Mouse (Mus musculus) spleen, adult 2 months (tissue): Measurements from ENCODE around the gene Cyp24a1. TPM values are rescaled to one million over a fixed set of nuclear protein-coding genes. Genes with fewer than 3 reads are reported as not detected.

Experiments used
- DNase-seq, 2 experiments: peaks; one replicate each; pipeline versions ENCODE4 v3.0.0 to v3.0.0-alpha.2; 2012 to 2021; ENCODE audit warnings: low spot score in 2 of 2, low read depth in 1 of 2
- H3K27ac ChIP-seq: fragments of 200-500 bp; 2 replicates; pipeline ENCODE4 v1.5.1; 2012; ENCODE audit warnings: low read length, inconsistent platforms; ENCODE audit not compliant: insufficient read depth
- H3K27me3 ChIP-seq: fragments of 200-500 bp; 2 replicates; pipeline ENCODE4 v1.6.1; 2012; ENCODE audit warnings: mild to moderate bottlenecking, moderate library complexity, low read length, inconsistent platforms; ENCODE audit not compliant: control insufficient read depth, insufficient read depth
- H3K36me3 ChIP-seq: fragments of 200-500 bp; 2 replicates; pipeline ENCODE4 v1.6.1; 2012; ENCODE audit warnings: mild to moderate bottlenecking, low read length, inconsistent platforms; ENCODE audit not compliant: control insufficient read depth, insufficient read depth
- H3K4me1 ChIP-seq: fragments of 200-500 bp; 2 replicates; pipeline ENCODE4 v1.6.1; 2011; ENCODE audit warnings: inconsistent platforms; ENCODE audit not compliant: control insufficient read depth, insufficient read depth, insufficient read length
- H3K4me3 ChIP-seq: fragments of 200-500 bp; 2 replicates; pipeline ENCODE4 v1.5.1; 2011; ENCODE audit warnings: mild to moderate bottlenecking, inconsistent platforms; ENCODE audit not compliant: insufficient read depth, insufficient read length; ENCODE audit errors: extremely low read depth
- CTCF ChIP-seq: fragments of 200-500 bp; IDR thresholded peaks from 2 replicates; pipeline ENCODE4 v1.5.1; 2011; ENCODE audit warnings: mild to moderate bottlenecking, inconsistent platforms; ENCODE audit not compliant: insufficient read depth, insufficient read length, insufficient replicate concordance; ENCODE audit errors: extremely low read depth
- POLR2A ChIP-seq: fragments of 200-500 bp; IDR thresholded peaks from 2 replicates; pipeline ENCODE4 v1.6.1; 2011; ENCODE audit warnings: low read depth, low read length, inconsistent platforms
- WGBS: fragments of 180-500 bp; shearing (Covaris S2); methylation state at CpG from one replicate; pipeline ENCODE4 v1.1.7; 2018; 5-methylcytosine and 5-hydroxymethylcytosine counted together
- polyA plus RNA-seq: library from polyadenylated mRNA; depleted of rRNA; stranded (reverse); fragments of >200 nt; gene quantifications from 2 replicates; pipeline ENCODE4 v1.2.3, GENCODE M21; 2012

Gene Cyp24a1
- polyA plus RNA-seq, 1 experiment = not detected

- 3% methylated on average over 46 of the region's 46 CpGs for WGBS
- peaks cover 22% of the 10 kb centered on the region for H3K27me3 ChIP-seq
- H3K4me3 ChIP-seq = no peak within 1 kb of the TSS
Measured at GRCm38 (mm10) chr2:170496154-170496930, 603 bp downstream of the Cyp24a1 start, which contains the start of gene Pfdn4. Gene Pfdn4, plus strand, starts transcription at chr2:170496428.

GRCm38 (mm10) chr2:170494784-170495710 is 1.9 kb downstream of the Cyp24a1 start:
- WGBS = 13% methylated on average over 31 of the region's 31 CpGs
- H3K4me3 ChIP-seq = no peak overlapping the region

More at GRCm38 (mm10) chr2:170496154-170496930, 603 bp downstream of the Cyp24a1 start, which contains the start of gene Pfdn4:
- no peak within 1 kb of the TSS for H3K27ac ChIP-seq
- TF ChIP-seq POLR2A = no peak
- no peak for TF ChIP-seq CTCF
- DNase-seq = no peak
- H3K4me1 ChIP-seq = no peaks in the 10 kb centered on the region
- H3K36me3 ChIP-seq = no peaks in the 10 kb centered on the region

GRCm38 (mm10) chr2:170487890-170488502 is 8.9 kb downstream of the Cyp24a1 start:
- no peak overlapping the region for H3K27ac ChIP-seq
- TF ChIP-seq CTCF = no peak
- TF ChIP-seq POLR2A = no peak
- H3K36me3 ChIP-seq = no peaks in the 10 kb centered on the region
- no peaks in the 10 kb centered on the region for H3K27me3 ChIP-seq
- no peaks in the 10 kb centered on the region for H3K4me1 ChIP-seq
- WGBS = 59% methylated on average over 26 of the region's 26 CpGs
- DNase-seq = no peak
- H3K4me3 ChIP-seq = no peak overlapping the region

More at GRCm38 (mm10) chr2:170494784-170495710, 1.9 kb downstream of the Cyp24a1 start:
- DNase-seq = no peak
- Histone ChIP-seq H3K4me1 (no peaks in the 10 kb centered on the region), H3K36me3 (no peaks in the 10 kb centered on the region), H3K27ac (no peak overlapping the region), H3K27me3 (peaks cover 22% of the 10 kb centered on the region)
- no peak for TF ChIP-seq POLR2A
- TF ChIP-seq CTCF = no peak

GRCm38 (mm10) chr2:170487202-170487601 is 9.7 kb downstream of the Cyp24a1 start:
- H3K27me3 ChIP-seq = no peaks in the 10 kb centered on the region
- WGBS = 77% methylated on average over 7 of the region's 7 CpGs
- no peak for DNase-seq
- no peaks in the 10 kb centered on the region for H3K4me1 ChIP-seq
- no peak overlapping the region for H3K27ac ChIP-seq
- H3K4me3 ChIP-seq = no peak overlapping the region
- TF ChIP-seq CTCF (no peak), POLR2A (no peak)
- no peaks in the 10 kb centered on the region for H3K36me3 ChIP-seq

GRCm38 (mm10) chr2:170483914-170484313 is 13.0 kb downstream of the Cyp24a1 start:
- H3K27me3 ChIP-seq = no peaks in the 10 kb centered on the region

GRCm38 (mm10) chr2:170482019-170482540 is 14.9 kb downstream of the Cyp24a1 start:
- no peaks in the 10 kb centered on the region for H3K36me3 ChIP-seq
- no peak overlapping the region for H3K4me3 ChIP-seq
- 68% methylated on average over 10 of the region's 10 CpGs for WGBS
- TF ChIP-seq POLR2A = no peak
- TF ChIP-seq CTCF = no peak
- H3K27me3 ChIP-seq = no peaks in the 10 kb centered on the region
- no peak overlapping the region for H3K27ac ChIP-seq
- no peaks in the 10 kb centered on the region for H3K4me1 ChIP-seq
- DNase-seq = no peak

More at GRCm38 (mm10) chr2:170483914-170484313, 13.0 kb downstream of the Cyp24a1 start:
- DNase-seq = no peak
- H3K4me1 ChIP-seq = no peaks in the 10 kb centered on the region
- TF ChIP-seq CTCF (no peak), POLR2A (no peak)
- H3K36me3 ChIP-seq = no peaks in the 10 kb centered on the region
- no peak overlapping the region for H3K27ac ChIP-seq
- no peak overlapping the region for H3K4me3 ChIP-seq
- WGBS = 73% methylated on average over 11 of the region's 11 CpGs

- Histone ChIP-seq H3K4me3 (no peak overlapping the region), H3K27ac (no peak overlapping the region), H3K27me3 (no peaks in the 10 kb centered on the region), H3K4me1 (no peaks in the 10 kb centered on the region), H3K36me3 (no peaks in the 10 kb centered on the region)
- TF ChIP-seq POLR2A (no peak), CTCF (no peak)
- 91% methylated on average over 8 of the region's 8 CpGs for WGBS
- DNase-seq = no peak
Measured at GRCm38 (mm10) chr2:170476643-170477042, 20.3 kb downstream of the Cyp24a1 start.
